Mouse (Mus musculus): ENCODE data around the gene Dpf3. TPM values are rescaled to one million over a fixed set of nuclear protein-coding genes. Genes with fewer than 3 reads are reported as not detected.

Dpf3 gene
- total RNA-seq, 1 experiment from 2014 or later, result 5.2 TPM

- ATAC-seq (replicated peaks; ENCODE audit: insufficient number of reproducible peaks, low FRiP score, low TSS enrichment, poor library complexity, severe bottlenecking), result no peak
Observed at GRCm38 (mm10) chr12:83479140-83479539, 8.4 kb downstream of the Dpf3 start.

- ATAC-seq (replicated peaks; ENCODE audit: insufficient number of reproducible peaks, low FRiP score, low TSS enrichment, poor library complexity, severe bottlenecking), result no peak
Observed at GRCm38 (mm10) chr12:83476277-83476676, 11.2 kb downstream of the Dpf3 start.

- ATAC-seq (replicated peaks; ENCODE audit: insufficient number of reproducible peaks, low FRiP score, low TSS enrichment, poor library complexity, severe bottlenecking), result no peak
Observed at GRCm38 (mm10) chr12:83475419-83475818, 12.1 kb downstream of the Dpf3 start.

GRCm38 (mm10) chr12:83473987-83474600 lies 13.4 kb downstream of the Dpf3 start:
- ATAC-seq (replicated peaks; ENCODE audit: insufficient number of reproducible peaks, low FRiP score, low TSS enrichment, poor library complexity, severe bottlenecking), result no peak

- no peak for ATAC-seq (replicated peaks; ENCODE audit: insufficient number of reproducible peaks, low FRiP score, low TSS enrichment, poor library complexity, severe bottlenecking)
Observed at GRCm38 (mm10) chr12:83471760-83472159, 15.8 kb downstream of the Dpf3 start.

GRCm38 (mm10) chr12:83470085-83470484 lies 17.4 kb downstream of the Dpf3 start:
- no peak for ATAC-seq (replicated peaks; ENCODE audit: insufficient number of reproducible peaks, low FRiP score, low TSS enrichment, poor library complexity, severe bottlenecking)

- ATAC-seq (replicated peaks; ENCODE audit: insufficient number of reproducible peaks, low FRiP score, low TSS enrichment, poor library complexity, severe bottlenecking), result no peak
Observed at GRCm38 (mm10) chr12:83466508-83467430, 20.7 kb downstream of the Dpf3 start.

- ATAC-seq (replicated peaks; ENCODE audit: insufficient number of reproducible peaks, low FRiP score, low TSS enrichment, poor library complexity, severe bottlenecking), result no peak
Observed at GRCm38 (mm10) chr12:83466053-83466452, 21.5 kb downstream of the Dpf3 start.

- ATAC-seq (replicated peaks; ENCODE audit: insufficient number of reproducible peaks, low FRiP score, low TSS enrichment, poor library complexity, severe bottlenecking), result no peak
Observed at GRCm38 (mm10) chr12:83460272-83460671, 27.2 kb downstream of the Dpf3 start.

- ATAC-seq (replicated peaks; ENCODE audit: insufficient number of reproducible peaks, low FRiP score, low TSS enrichment, poor library complexity, severe bottlenecking), result no peak
Observed at GRCm38 (mm10) chr12:83454697-83455321, 32.7 kb downstream of the Dpf3 start.

- ATAC-seq (replicated peaks; ENCODE audit: insufficient number of reproducible peaks, low FRiP score, low TSS enrichment, poor library complexity, severe bottlenecking), result no peak
Observed at GRCm38 (mm10) chr12:83451850-83452249, 35.7 kb downstream of the Dpf3 start.

GRCm38 (mm10) chr12:83450471-83450870 lies 37.0 kb downstream of the Dpf3 start:
- ATAC-seq (replicated peaks; ENCODE audit: insufficient number of reproducible peaks, low FRiP score, low TSS enrichment, poor library complexity, severe bottlenecking), result no peak

GRCm38 (mm10) chr12:83449202-83449601 lies 38.3 kb downstream of the Dpf3 start:
- ATAC-seq (replicated peaks; ENCODE audit: insufficient number of reproducible peaks, low FRiP score, low TSS enrichment, poor library complexity, severe bottlenecking), result no peak

- ATAC-seq (replicated peaks; ENCODE audit: insufficient number of reproducible peaks, low FRiP score, low TSS enrichment, poor library complexity, severe bottlenecking), result no peak
Observed at GRCm38 (mm10) chr12:83445587-83445986, 41.9 kb downstream of the Dpf3 start.

GRCm38 (mm10) chr12:83444448-83444847 lies 43.1 kb downstream of the Dpf3 start:
- ATAC-seq (replicated peaks; ENCODE audit: insufficient number of reproducible peaks, low FRiP score, low TSS enrichment, poor library complexity, severe bottlenecking), result no peak

- ATAC-seq (replicated peaks; ENCODE audit: insufficient number of reproducible peaks, low FRiP score, low TSS enrichment, poor library complexity, severe bottlenecking), result peak; percentile 82
Observed at GRCm38 (mm10) chr12:83438002-83438401, 49.5 kb downstream of the Dpf3 start.

GRCm38 (mm10) chr12:83433987-83434698 lies 53.4 kb downstream of the Dpf3 start:
- ATAC-seq (replicated peaks; ENCODE audit: insufficient number of reproducible peaks, low FRiP score, low TSS enrichment, poor library complexity, severe bottlenecking), result no peak

- no peak for ATAC-seq (replicated peaks; ENCODE audit: insufficient number of reproducible peaks, low FRiP score, low TSS enrichment, poor library complexity, severe bottlenecking)
Observed at GRCm38 (mm10) chr12:83433436-83433835, 54.1 kb downstream of the Dpf3 start.

- ATAC-seq (replicated peaks; ENCODE audit: insufficient number of reproducible peaks, low FRiP score, low TSS enrichment, poor library complexity, severe bottlenecking), result no peak
Observed at GRCm38 (mm10) chr12:83430207-83430606, 57.3 kb downstream of the Dpf3 start.
